Mouse (Mus musculus): Measurements from ENCODE around the gene Zfp143. TPM values are rescaled to one million over a fixed set of nuclear protein-coding genes. Genes with fewer than 3 reads are reported as not detected.

Zfp143 gene
- polyA plus RNA-seq, 1 experiment = 16.0 TPM

DNA sequence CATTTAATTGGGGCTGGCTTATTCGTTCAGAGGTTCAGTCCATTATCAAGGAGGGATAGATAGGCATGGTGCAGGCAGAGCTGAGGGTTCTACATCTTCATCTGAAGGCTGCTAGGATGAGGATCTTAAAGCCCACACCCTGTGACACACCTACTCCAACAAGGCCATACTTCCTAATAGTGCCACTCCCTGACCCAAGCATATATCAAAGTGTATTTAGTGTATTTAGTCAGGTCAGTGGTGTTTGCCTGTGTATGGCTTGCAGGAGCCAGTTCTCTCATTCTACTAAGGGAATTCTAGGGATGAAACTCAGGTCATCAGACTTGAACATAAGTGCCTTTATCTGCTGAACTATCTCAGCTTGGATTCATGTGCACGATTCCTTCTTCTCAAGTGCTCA is 8.1 kb downstream of the Zfp143 start:
- WGBS = 93% methylated on average over 2 of the region's 2 CpGs
- H3K27me3 ChIP-seq (ENCODE audit: control insufficient read depth, insufficient read depth, low read length) = no peaks in the 10 kb centered on the region
- no peak overlapping the region for H3K4me3 ChIP-seq (replicated peaks; ENCODE audit: insufficient read depth, low read depth, low read length)
- DNase-seq = no peak
- no peaks in the 10 kb centered on the region for H3K4me1 ChIP-seq (ENCODE audit: control insufficient read depth, insufficient read depth, low read length)
- TF ChIP-seq POLR2A (IDR thresholded peaks at IDR 0.05; ENCODE audit: borderline replicate concordance, insufficient read depth, low read length) = no peak
- TF ChIP-seq CTCF (IDR thresholded peaks at IDR 0.05; ENCODE audit: borderline replicate concordance, insufficient read depth, low read depth, low read length) = no peak
- no peak overlapping the region for H3K27ac ChIP-seq (ENCODE audit: insufficient read depth, low read length)

DNA sequence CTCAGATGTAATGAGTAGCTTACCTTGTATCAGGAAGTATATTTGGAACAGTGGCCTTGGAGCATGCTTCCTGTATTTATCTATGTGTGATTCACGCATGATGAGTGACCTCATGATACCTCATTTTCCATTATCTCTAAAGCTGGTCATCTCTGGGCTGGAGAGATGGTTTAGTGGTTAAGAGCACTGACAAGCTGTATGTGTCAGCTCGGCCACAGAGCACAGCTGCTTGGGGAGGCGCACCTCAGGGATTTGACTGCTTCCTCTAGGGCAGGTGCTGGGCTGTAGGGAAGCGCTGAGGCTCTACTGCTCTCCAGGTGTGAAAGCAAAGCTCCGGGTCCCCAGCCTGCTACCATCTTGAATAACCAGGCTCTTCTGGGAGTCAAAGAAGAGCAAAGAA is 17.2 kb downstream of the Zfp143 start:
- WGBS = 94% methylated on average over 5 of the region's 5 CpGs
- Histone ChIP-seq H3K4me1 (ENCODE audit: control insufficient read depth, insufficient read depth, low read length) (peaks cover under 1% of the 10 kb centered on the region; the same call in 1 of the 2 replicates), H3K27me3 (ENCODE audit: control insufficient read depth, insufficient read depth, low read length) (no peaks in the 10 kb centered on the region), H3K27ac (ENCODE audit: insufficient read depth, low read length) (no peak overlapping the region), H3K4me3 (replicated peaks; ENCODE audit: insufficient read depth, low read depth, low read length) (no peak overlapping the region)
- DNase-seq = no peak
- TF ChIP-seq POLR2A (IDR thresholded peaks at IDR 0.05; ENCODE audit: borderline replicate concordance, insufficient read depth, low read length) (no peak), CTCF (IDR thresholded peaks at IDR 0.05; ENCODE audit: borderline replicate concordance, insufficient read depth, low read depth, low read length) (no peak)

DNA sequence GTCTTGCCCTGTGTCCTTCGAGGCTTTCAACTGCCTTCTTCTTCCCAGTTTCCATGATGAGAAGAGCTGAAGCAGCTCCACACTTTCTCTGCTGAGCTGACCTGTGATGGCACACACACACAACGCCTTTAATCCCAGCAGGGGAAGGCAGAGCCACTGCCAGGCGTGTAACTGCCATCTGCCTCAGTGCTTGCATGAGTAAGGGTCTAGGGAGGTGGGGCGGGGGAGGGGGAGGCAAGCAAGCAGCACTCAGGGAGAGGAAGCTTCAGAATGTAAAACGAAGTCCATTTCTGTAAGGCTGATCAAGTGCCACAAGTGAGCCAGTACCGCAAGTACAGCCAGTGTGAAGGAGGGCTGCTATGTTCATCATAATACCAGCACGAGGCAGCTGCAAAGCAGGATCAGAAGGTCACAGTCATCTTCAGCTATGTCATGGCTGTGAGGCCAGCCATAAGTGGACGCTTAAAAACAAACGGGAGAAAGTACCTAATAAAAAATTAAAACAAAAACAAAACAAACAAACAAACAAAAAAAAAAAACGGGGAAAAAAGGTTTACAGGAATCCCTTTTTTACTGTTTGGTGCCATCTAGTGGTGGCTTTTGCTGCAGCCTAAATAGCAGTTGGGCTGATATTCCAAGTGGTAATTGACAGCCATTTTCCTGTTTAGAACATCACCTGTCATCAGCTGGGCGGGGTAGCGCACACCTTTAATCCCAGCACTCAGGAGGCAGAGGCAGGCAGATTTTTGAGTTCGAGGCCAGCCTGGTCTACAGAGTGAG is 22.6 kb downstream of the Zfp143 start:
- TF ChIP-seq CTCF (IDR thresholded peaks at IDR 0.05; ENCODE audit: borderline replicate concordance, insufficient read depth, low read depth, low read length) (peak; percentile 27; the same call in 1 of the 2 replicates), POLR2A (IDR thresholded peaks at IDR 0.05; ENCODE audit: borderline replicate concordance, insufficient read depth, low read length) (no peak)
- no peak overlapping the region for H3K27ac ChIP-seq (ENCODE audit: insufficient read depth, low read length)
- DNase-seq = peak; percentile 52 to 54
- no peak overlapping the region for H3K4me3 ChIP-seq (replicated peaks; ENCODE audit: insufficient read depth, low read depth, low read length)
- H3K4me1 ChIP-seq (ENCODE audit: control insufficient read depth, insufficient read depth, low read length) = peaks cover 4% of the 10 kb centered on the region
- WGBS = 23% methylated on average over 13 of the region's 13 CpGs
- no peaks in the 10 kb centered on the region for H3K27me3 ChIP-seq (ENCODE audit: control insufficient read depth, insufficient read depth, low read length)

DNA sequence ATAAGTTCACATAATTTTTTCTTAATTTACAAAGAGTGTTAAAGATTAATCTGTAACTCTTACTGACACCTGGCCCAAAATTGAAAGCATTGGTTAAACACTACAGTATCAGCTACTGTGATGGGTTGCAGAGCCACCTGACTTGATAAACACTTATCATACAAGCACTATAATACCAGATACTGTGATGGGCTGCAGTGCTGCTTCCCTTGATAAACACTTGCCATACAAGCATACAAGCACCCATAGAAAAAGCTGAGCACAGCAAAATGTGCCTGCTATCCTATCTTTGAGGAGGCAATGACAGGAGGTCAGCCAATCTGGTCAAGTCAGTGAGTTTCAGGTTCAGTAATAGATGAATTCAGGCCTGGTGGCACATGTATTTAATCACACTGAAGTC is 24.2 kb downstream of the Zfp143 start:
- DNase-seq = no peak
- Histone ChIP-seq H3K4me1 (ENCODE audit: control insufficient read depth, insufficient read depth, low read length) (peaks cover 4% of the 10 kb centered on the region), H3K27ac (ENCODE audit: insufficient read depth, low read length) (no peak overlapping the region), H3K4me3 (replicated peaks; ENCODE audit: insufficient read depth, low read depth, low read length) (no peak overlapping the region), H3K27me3 (ENCODE audit: control insufficient read depth, insufficient read depth, low read length) (no peaks in the 10 kb centered on the region)
- TF ChIP-seq CTCF (IDR thresholded peaks at IDR 0.05; ENCODE audit: borderline replicate concordance, insufficient read depth, low read depth, low read length) (no peak), POLR2A (IDR thresholded peaks at IDR 0.05; ENCODE audit: borderline replicate concordance, insufficient read depth, low read length) (no peak)

DNA sequence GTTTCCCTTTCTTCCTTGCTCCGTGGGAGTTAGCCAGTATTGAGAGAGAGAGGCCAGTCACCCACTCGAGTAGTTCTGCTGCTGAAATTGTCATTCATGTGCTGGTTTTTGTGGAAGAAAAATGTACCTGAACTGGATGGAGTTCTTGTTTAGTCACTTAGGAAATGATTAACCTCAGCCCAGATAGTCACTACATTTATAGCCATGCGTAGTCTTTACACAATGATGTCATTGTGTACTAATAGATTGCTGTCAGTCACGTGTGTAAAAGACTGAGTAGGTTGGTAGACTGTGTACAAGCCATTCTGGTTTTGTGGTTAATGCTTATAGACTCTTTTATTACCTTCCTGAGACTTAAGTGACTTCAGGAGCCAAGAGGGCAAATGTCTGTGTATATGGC is 26.9 kb downstream of the Zfp143 start:
- DNase-seq = no peak
- H3K4me3 ChIP-seq (replicated peaks; ENCODE audit: insufficient read depth, low read depth, low read length) = no peak overlapping the region
- no peak for TF ChIP-seq CTCF (IDR thresholded peaks at IDR 0.05; ENCODE audit: borderline replicate concordance, insufficient read depth, low read depth, low read length)
- 87% methylated on average over 4 of the region's 4 CpGs for WGBS
- H3K27ac ChIP-seq (ENCODE audit: insufficient read depth, low read length) = no peak overlapping the region
- H3K4me1 ChIP-seq (ENCODE audit: control insufficient read depth, insufficient read depth, low read length) = peaks cover 8% of the 10 kb centered on the region
- H3K27me3 ChIP-seq (ENCODE audit: control insufficient read depth, insufficient read depth, low read length) = no peaks in the 10 kb centered on the region

DNA sequence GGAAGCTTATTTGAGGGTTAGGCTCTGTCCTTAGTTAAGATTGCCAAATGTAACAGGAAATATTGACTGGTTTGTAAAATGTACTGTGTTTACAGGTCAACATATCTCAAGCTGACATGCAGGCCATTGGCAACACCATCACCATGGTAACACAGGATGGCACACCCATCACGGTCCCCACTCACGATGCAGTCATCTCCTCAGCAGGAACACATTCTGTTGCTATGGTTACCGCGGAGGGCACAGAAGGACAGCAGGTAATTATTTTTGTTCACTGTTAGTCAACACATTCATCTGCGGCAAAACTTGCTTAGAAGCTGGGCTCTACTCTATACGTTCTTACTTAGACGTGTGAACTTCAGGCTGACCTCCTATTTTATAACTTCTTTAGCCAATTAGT is 30.7 kb downstream of the Zfp143 start:
- WGBS = 24% methylated on average over 7 of the region's 7 CpGs

DNA sequence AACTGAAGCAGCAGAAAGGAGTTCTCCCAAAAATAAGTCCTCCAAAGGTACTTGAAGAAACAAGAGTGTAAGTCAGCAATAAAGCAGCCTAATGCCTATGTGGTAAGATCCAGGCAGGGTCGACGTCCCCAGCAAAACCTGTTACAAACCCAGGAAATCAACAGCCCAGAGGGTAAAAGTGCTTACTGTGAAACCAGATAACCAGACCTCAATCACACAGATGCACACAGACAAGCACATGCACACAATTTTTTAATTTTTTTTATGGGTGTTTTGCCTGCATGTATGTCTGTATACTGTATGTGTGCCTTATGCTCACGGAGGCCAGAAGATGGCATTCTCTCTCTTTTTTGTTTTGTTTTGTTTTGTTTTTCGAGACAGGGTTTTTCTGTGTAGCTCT is 35.3 kb downstream of the Zfp143 start:
- Histone ChIP-seq H3K27me3 (ENCODE audit: control insufficient read depth, insufficient read depth, low read length) (no peaks in the 10 kb centered on the region), H3K4me3 (replicated peaks; ENCODE audit: insufficient read depth, low read depth, low read length) (no peak overlapping the region), H3K27ac (ENCODE audit: insufficient read depth, low read length) (no peak overlapping the region), H3K4me1 (ENCODE audit: control insufficient read depth, insufficient read depth, low read length) (peaks cover 3% of the 10 kb centered on the region; the same call in 1 of the 2 replicates)
- TF ChIP-seq CTCF (IDR thresholded peaks at IDR 0.05; ENCODE audit: borderline replicate concordance, insufficient read depth, low read depth, low read length) (no peak), POLR2A (IDR thresholded peaks at IDR 0.05; ENCODE audit: borderline replicate concordance, insufficient read depth, low read length) (no peak)
- DNase-seq = no peak
- WGBS = 91% methylated on average over 4 of the region's 4 CpGs

More for the DNA sequence above, 30.7 kb downstream of the Zfp143 start:
- H3K4me3 ChIP-seq (replicated peaks; ENCODE audit: insufficient read depth, low read depth, low read length) = no peak overlapping the region
- no peaks in the 10 kb centered on the region for H3K27me3 ChIP-seq (ENCODE audit: control insufficient read depth, insufficient read depth, low read length)
- TF ChIP-seq CTCF (IDR thresholded peaks at IDR 0.05; ENCODE audit: borderline replicate concordance, insufficient read depth, low read depth, low read length) = no peak
- no peak for TF ChIP-seq POLR2A (IDR thresholded peaks at IDR 0.05; ENCODE audit: borderline replicate concordance, insufficient read depth, low read length)
- peak; percentile 25 to 66 for DNase-seq
- H3K27ac ChIP-seq (ENCODE audit: insufficient read depth, low read length) = no peak overlapping the region
- H3K4me1 ChIP-seq (ENCODE audit: control insufficient read depth, insufficient read depth, low read length) = peaks cover 3% of the 10 kb centered on the region; the same call in 1 of the 2 replicates

DNA sequence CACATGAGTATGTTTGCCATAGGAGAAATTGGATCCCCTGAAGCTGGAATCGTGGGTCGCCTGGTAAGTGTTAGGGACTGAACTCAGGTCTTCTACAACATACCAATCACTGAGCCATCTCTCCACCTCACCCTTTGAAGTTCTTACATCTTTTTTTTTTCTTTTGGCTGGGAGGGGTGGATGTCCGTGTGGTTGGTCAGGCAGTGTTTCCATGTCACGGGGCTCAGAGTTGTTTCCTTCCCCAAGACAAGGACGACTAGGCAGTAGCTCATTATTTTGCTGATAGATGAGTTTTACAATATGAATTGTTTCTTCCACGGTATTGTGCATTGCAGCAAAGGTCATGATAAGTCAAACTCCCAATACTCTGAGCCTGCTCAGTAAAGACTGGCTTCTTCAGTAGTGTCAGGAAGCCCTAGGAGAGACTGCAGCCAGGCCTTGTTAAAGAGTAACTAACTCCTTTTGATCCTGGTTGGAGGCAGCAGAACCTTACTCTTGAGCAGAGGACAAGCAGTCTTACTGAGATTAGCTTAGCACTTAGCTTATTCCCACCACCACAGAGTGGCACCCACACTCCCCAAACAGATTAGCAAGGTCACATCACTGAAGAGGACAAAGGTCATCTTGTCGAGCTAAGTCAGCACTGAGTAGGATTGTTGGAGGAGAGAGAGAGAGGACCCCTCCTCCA is 36.2 kb downstream of the Zfp143 start:
- DNase-seq = no peak
- H3K4me3 ChIP-seq (replicated peaks; ENCODE audit: insufficient read depth, low read depth, low read length) = no peak overlapping the region
- no peaks in the 10 kb centered on the region for H3K4me1 ChIP-seq (ENCODE audit: control insufficient read depth, insufficient read depth, low read length)
- TF ChIP-seq POLR2A (IDR thresholded peaks at IDR 0.05; ENCODE audit: borderline replicate concordance, insufficient read depth, low read length) (no peak), CTCF (IDR thresholded peaks at IDR 0.05; ENCODE audit: borderline replicate concordance, insufficient read depth, low read depth, low read length) (no peak)
- 77% methylated on average over 7 of the region's 7 CpGs for WGBS
- no peak overlapping the region for H3K27ac ChIP-seq (ENCODE audit: insufficient read depth, low read length)
- H3K27me3 ChIP-seq (ENCODE audit: control insufficient read depth, insufficient read depth, low read length) = no peaks in the 10 kb centered on the region
